Mouse (Mus musculus) cortical plate, adult 2 months (tissue): ENCODE data around the gene Dlg2.

Experiments
- CTCF ChIP-seq: fragments of 200-500 bp; IDR thresholded peaks from 2 replicates; pipeline ENCODE4 v1.5.1; 2011; ENCODE audit warnings: mild to moderate bottlenecking, control low read depth, low read length; ENCODE audit not compliant: insufficient read depth; ENCODE audit errors: extremely low read depth
- POLR2A ChIP-seq: fragments of 200-500 bp; IDR thresholded peaks from 2 replicates; pipeline ENCODE4 v1.6.1; 2011; ENCODE audit warnings: mild to moderate bottlenecking, low read length, control low read depth; ENCODE audit not compliant: insufficient read depth; ENCODE audit errors: extremely low read depth

DNA sequence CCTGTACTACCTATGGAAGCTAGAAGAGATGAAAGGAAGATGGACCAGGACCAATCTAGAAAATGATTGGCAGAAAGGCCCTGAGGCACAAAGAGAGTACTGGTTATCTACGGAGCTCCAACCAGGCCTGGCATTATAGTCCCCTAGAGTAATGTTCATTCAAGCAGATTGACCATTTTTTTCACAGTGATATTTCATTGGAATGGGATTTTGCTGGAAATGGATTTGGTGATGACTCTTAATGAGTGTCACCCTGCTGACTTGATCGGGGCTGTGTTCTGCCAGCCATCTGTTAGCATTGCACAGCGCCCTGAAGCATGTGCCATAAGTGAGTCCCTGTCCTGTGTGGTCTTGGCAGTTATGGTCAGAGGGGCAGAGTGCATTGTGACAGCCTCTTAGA is 1787.9 kb downstream of the Dlg2 start:
- TF ChIP-seq CTCF, result no peak
- no peak for TF ChIP-seq POLR2A
